Mouse (Mus musculus) right cerebral cortex, adult 2 months (tissue): ENCODE measurements around the gene Vmp1.

Experiments
- DNase-seq, 2 experiments: peaks; one replicate each; pipeline ENCODE4 v3.0.0; 2021 to 2022; ENCODE audit warnings: low spot score in 2 of 2

Vmp1 gene

DNA sequence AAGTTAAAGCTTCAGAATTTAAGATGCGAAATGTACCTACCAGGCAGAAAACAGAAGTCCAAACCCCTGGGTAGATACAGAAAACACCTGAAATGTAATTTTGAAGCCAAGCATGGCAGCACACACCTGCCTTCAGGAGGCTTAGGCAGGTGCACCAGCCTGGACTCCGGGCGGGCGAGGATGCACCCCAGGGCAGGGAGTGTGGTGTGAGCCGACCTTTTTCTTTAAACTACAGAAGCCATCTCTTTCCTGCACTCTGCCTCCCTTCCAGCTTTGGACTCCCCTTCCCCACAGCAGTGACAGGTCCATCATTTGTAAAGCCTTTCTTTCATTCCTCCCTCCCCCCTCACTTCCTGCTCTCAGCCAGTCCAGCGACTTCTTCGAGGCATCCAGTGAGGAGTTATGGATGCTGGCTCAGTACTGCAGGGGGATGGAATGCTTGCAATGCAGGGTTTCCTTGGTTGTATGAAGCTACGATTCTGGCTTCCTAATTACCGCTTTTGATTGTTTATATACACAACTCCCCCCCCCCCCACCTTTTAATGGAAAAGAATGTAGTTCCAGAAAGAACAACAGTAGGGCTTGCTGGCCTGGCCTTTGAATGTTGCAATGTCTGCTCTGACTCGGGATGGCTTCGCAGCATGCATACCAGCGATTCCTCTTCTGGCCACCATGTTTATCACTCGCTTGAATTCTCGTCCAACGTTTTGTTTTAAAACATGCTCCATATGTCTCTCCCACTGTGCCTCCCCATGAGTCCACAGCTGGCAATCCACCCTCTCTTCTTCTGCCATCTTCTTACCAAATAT is 112.4 kb downstream of the Vmp1 start:
- no peak for DNase-seq

DNA sequence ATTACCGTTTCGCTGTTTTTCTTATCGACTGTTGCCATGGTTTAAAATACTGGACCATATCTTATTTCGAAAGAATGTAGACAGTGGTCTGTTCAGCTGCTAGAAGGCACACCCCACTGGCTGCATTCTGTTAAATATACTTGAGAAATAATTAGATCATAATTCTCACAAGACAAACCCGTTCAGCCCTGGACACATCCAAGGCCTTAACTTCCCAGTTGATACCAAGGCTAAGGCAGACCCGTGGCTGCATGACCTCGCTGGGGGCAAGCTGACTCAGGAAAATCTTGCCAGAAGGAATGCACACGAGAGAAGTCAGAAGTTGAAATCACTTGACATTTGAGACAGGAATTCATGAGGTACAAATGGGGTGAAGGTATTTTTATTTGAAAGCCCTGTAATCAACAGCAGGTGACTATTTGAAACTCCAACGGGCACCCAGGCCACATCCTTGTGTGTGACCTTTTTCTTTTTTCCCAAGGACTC is 113.3 kb downstream of the Vmp1 start:
- DNase-seq, result no peak

DNA sequence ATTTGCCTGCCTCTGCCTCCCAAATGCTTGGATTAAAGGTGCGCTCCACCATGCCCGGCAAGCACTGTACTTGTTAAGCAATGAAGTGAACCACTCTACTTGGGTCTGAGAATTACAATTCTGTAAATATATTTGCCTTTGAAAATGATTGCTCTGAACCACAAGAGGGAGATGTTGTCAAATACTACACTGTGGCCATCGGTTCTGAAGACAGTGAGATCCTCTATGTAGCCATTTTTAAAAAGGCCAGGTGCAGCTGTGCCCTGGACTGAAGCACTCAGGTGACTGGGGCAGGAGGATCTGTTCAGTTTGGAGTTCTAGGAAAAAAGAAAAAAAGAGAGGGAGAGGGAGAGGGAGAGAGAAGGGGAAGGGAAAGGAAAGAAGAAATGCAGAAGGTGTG is 115.2 kb downstream of the Vmp1 start:
- no peak for DNase-seq

DNA sequence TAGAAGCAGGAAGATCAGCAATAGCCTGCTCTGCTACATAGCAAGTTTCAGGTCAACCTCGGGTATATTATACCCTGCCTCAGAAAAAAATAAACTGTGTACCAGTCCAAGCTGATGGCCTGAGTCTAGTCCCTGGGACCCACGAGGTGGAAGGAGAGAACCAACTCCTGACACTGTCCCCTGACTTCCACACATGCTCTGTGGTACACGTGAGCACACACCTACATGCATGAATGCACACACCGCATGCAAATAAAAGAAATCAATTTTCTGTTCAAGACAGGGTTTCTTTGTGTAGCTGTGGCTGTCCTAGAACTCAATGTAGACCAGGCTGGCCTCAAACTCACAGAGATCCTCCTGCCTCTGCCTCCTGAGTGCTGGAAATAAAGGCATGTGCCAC is 125.4 kb downstream of the Vmp1 start:
- DNase-seq, result no peak

DNA sequence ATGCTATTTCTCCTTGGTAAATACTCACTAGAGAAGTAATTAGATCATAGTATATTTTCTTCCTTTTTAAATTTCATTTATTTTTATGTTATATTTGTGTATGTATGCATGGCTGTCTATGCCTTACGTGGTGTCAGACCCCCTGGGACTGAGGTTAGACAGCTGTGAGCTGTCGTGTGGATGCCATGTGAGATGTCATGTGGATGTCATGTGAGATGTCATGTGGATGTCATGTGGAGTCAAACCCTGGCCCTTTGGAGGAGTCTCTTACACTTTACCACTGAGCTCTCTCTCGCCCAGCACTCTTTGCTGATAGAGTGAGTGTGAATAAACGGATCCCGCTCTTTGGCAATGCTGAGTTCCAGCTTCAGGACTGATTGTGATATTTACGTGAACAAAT is 130.1 kb downstream of the Vmp1 start:
- no peak for DNase-seq

DNA sequence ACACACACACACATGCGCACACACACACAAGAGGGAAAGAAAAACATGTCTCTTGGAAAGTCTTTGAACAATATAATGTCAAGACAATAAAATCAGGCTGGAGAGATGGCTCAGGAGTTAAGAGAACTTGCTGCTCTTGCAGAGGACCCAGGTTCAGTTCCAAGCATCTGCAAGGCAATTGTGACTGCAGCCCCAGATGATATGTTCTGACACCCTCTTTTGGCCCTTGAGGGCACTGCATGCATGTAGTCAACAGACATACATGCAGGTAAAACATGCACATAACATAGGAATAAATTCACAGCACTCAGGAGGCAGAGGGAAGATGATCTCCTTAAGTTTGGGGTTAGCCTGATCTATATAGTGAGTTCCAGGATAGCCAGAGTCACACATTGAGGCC is 136.2 kb downstream of the Vmp1 start:
- DNase-seq, result no peak

DNA sequence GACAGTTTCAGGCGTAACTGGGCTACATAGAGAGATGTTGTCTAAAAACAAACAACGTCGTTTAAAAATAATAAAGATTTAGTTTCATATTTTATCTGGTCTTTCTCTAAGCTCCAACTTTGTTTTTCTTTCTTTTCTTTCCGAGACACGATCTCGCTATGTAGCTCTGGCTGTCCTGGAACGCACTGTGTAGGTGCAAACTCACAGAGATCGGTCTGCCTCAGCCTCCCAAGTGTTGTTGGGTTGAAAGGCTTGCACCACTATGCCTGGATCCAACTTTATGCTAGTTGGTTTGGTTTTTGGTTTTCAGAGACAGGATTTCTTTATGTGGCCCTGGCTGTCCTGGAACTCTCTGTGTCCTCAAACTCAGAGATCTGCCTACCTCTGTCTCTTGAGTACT is 138.1 kb downstream of the Vmp1 start:
- DNase-seq, result no peak

DNA sequence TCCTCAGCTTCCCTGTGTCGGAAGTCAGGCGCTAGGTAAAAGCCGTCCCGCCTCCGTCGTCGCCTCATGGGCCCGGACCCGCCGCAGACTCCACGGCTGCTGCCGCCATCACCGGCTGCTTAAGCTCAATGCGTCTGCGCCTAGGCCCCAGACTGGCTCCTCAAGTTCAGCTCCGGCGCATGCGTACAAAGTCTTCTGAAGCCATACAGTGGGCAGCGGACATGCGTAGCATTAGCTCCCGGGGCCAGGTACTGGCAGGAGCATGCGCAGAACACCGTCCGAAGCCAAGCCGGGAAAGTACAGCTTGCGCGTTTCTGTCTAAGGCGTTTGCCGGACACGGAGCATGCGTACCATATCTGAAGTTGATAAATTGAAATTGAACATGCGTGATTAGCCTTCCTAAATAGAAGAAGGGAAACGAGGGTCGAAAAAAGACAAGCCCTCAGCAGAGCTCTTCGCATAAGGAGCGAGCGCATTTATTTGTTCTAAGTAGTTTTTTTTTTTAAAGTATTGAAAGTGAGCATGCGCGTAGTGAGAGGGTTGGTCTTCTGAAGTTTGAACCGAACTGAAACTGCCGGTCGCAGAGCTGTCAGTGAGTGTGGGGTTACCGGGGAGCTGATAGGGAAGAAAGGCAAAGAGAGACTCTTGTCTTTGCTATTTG is 138.9 kb downstream of the Vmp1 start, which contains the start of the genes Rps6kb1 and Tubd1:
Gene Rps6kb1, minus strand, starts transcription at position 167 of the 661 bp plus-strand sequence.
Gene Tubd1, plus strand, starts transcription at position 353 of the 661 bp plus-strand sequence.
- DNase-seq, result peak; percentile 99 to 100

DNA sequence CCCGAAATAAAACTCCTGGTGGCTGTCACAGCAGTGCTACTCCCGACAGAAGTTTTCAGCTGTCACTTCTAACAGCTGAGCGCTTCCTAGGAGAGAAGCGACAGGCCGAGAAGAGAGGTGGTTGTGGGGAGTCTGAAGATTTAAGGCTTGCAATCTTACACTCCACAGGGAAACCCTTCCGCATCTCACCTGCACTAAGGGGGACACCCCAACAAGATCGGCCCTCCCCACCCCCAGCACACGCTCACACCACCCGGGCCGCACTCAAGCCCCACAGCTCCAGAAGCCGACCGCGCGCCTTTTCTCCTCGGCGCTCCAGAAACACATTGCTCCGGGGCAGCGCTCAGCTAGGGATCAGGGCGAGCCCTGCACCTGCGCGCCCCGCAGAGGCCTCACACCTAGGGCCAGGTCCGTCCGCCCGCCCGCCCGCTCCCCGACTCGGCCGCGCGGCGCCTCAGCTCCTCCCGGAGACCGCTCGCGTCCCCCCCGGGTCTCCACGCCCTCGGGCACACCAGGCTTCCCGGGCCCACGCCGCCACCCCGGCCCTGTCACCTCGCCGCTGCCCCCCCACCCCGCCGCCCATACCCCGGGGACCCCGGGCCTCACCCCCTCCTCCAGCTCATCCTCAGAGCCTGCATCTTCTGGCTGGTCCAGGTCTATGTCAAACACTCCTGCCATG is 139.5 kb downstream of the Vmp1 start:
- peak; percentile 19 to 23 for DNase-seq

DNA sequence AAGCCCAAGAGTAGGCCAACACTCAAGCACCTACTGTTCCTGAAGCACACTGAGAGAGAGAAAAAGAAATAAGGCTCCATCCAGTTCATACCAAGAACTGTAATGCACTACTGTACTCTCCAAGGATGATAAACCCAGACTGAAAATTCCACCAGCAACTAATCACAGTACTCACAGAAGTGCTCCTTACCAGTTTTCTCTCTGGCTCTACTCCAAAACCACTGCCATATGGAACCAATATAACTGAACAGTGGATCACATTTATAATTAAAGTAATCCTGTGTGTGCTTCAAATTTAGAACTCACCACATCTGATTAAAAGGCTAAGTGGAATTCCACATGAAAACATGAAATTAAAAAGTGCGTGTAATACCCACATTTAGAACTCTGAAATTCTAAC is 140.8 kb downstream of the Vmp1 start:
- DNase-seq, result no peak

DNA sequence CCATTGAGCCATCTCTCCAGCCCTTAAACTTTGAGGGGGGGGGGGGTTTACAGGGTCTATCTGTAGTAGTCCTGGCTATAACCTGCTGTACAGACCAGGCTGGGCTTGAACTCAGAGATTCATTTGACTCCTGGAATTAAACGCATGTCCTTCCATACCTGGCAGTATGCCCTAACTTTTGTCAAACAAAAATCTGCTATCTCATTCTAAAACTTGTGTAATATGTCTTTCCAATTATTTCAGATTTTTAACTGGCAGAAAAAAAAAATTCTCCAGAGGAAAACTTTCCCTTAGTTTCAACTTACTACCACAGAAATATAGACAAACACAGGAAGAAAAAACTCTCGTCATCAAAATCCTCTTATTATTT is 143.2 kb downstream of the Vmp1 start:
- no peak for DNase-seq

DNA sequence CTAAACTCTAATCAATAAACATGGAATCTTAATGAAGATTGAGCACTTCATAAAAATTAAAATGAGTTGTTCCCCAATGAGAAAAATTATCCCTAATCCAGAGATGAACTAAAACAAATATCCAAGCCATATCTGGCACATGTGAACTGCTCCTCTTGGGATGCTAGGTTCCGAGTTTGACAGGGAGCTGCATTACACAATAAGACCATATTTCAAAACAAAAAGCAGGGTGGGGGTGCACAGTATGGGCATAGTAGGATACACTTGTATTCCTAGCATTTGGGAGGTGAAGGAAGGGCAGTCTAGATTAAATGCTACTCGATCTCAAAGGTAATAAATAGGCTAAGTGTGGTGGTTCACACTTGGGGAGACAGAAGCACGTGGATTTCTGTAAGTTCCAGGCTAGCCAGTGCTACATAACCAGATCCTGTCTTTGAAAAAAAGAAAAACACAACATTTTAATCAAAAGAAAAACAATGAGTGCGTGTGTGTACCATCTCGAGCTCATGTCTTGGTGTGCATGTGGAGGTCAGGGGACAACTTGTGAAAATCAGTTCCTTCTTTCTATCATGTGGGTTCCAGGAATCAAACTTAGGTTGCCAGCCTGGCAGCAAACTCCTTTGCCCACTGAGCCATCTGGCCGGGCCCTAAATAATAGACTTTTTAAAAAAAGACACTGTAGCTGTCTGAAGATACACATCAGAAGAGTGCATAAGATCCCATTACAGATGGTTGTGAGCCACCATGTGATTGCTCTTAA is 143.7 kb downstream of the Vmp1 start:
- DNase-seq, result no peak

DNA sequence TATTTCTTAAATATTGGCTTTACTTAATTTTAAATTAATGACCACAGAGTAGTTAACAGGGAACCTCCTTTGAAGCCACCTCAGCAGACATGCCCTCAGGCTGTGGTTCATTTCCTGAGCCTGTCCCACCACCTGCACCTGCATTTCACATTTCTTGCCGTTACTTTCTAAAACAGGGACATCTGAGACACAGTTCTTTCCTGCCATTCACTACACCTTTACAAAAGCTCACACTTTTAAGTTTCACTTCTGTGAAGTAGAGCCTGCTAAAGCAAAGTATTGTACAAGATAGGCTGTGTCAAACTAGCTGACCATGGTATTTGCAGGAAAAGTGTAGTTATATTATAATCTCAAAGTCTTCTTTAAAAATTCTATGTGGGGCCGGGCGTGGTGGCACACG is 144.8 kb downstream of the Vmp1 start:
- no peak for DNase-seq

DNA sequence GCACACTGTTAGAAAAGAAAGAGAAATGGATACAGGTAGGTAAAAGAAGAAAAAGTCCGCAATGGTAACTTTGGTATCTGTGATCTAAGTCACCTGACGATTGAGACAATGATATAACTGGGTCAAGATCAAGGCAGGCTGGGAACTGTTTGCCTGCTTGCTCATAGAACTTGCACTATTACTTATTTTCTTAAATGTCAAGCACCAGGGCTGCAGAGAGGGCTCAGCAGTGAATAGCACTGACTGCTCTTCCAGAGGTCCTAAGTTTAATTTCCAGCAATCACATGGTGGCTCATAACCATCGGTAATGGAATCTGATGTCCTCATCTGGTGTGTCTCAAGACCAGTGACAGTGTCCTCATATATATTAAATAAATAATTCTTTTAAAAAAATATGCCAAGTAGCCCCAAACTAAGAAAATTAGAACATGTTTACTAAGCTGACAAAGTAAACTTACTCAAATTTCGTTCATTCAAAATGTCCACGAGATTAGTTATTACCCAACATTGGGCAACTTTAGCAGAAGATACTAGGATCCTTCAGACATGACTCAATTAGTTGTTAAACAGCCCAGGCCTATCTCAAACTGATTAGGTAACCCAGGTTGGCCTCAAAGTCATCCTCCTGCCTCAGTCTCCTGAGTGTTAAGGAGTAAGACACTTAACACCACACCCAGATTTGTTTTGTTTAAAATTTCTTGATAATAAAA is 149.3 kb downstream of the Vmp1 start:
- DNase-seq, result no peak
